8 mouse cellular contexts compared by ENCODE assay signal in genomic region chr14:54875844-54876538, GRCm38 (mm10). TPM values are rescaled to one million over a fixed set of nuclear protein-coding genes. Genes with fewer than 3 reads are reported as not detected.
A peak's percentile ranks its signal among the peaks of the same experiment; 100 is the strongest.
DNase-seq lines count a peak whose midpoint lies in the region; ATAC-seq and TF ChIP-seq lines count a peak whose summit lies in the region.

No protein-coding gene starts in this region.

- peaks cover 17% of the 10 kb centered on the region for H3K4me1 ChIP-seq in forebrain, embryonic 15.5 days
- H3K4me1 ChIP-seq in limb, embryonic 13.5 days = peaks cover 15% of the 10 kb centered on the region
- no peaks in the 10 kb centered on the region for H3K4me1 ChIP-seq in midbrain, postnatal 0 days (ENCODE audit: insufficient read depth, low read length)

- peak overlapping the region; percentile 84 for H3K4me2 ChIP-seq in forebrain, embryonic 15.5 days (replicated peaks)
- peak overlapping the region; percentile 97 for H3K4me2 ChIP-seq in limb, embryonic 13.5 days (replicated peaks)
- peak overlapping the region; percentile 68 for H3K4me2 ChIP-seq in midbrain, postnatal 0 days (ENCODE audit: low read depth, low read length, poor library complexity, severe bottlenecking)

- peak; percentile 67 for DNase-seq in layer of hippocampus, adult 9-11 months
- DNase-seq in layer of hippocampus, adult 8-10 months (ENCODE audit: low spot score in 2 of 2) = no peak
- peak; percentile 55 for DNase-seq in midbrain, postnatal 0 days (ENCODE audit: low spot score)
- no peak for DNase-seq in adrenal gland, postnatal 10 days
- DNase-seq in urinary bladder, adult 2 months (ENCODE audit: low spot score) = no peak

- peak overlapping the region; percentile 88 for H3K9ac ChIP-seq in forebrain, embryonic 15.5 days (replicated peaks)
- H3K9ac ChIP-seq in limb, embryonic 13.5 days = peak overlapping the region; percentile 71
- H3K9ac ChIP-seq in midbrain, postnatal 0 days (replicated peaks; ENCODE audit: low read length, poor library complexity, severe bottlenecking) = peak overlapping the region; percentile 89

- H3K36me3 ChIP-seq in forebrain, embryonic 15.5 days = no peaks in the 10 kb centered on the region
- no peaks in the 10 kb centered on the region for H3K36me3 ChIP-seq in limb, embryonic 13.5 days
- H3K36me3 ChIP-seq in midbrain, postnatal 0 days (ENCODE audit: insufficient read depth, low read length) = no peaks in the 10 kb centered on the region; the same call in 1 of the 2 replicates

- ATAC-seq in activated CD4-positive, CD25-positive, alpha-beta regulatory T cell, adult 4 months = peak; percentile 9
- peak; percentile 71 for ATAC-seq in forebrain, embryonic 15.5 days (replicated peaks)
- peak; percentile 20; the same call in 1 of the 2 replicates for ATAC-seq in limb, embryonic 13.5 days (ENCODE audit: low FRiP score, low read depth)
- peak; percentile 64 for ATAC-seq in midbrain, postnatal 0 days (ENCODE audit: low FRiP score)

- H3K9me3 ChIP-seq in forebrain, embryonic 15.5 days = no peaks in the 10 kb centered on the region
- no peaks in the 10 kb centered on the region for H3K9me3 ChIP-seq in limb, embryonic 13.5 days
- no peaks in the 10 kb centered on the region for H3K9me3 ChIP-seq in midbrain, postnatal 0 days (ENCODE audit: low read length)

- WGBS in forebrain, embryonic 15.5 days = 2% methylated on average over 36 of the region's 36 CpGs
- WGBS in limb, embryonic 13.5 days = 2% methylated on average over 36 of the region's 36 CpGs
- 2% methylated on average over 36 of the region's 36 CpGs for WGBS in midbrain, postnatal 0 days

- peak overlapping the region; percentile 80 for H3K4me3 ChIP-seq in forebrain, embryonic 15.5 days
- peak overlapping the region; percentile 61 for H3K4me3 ChIP-seq in limb, embryonic 13.5 days
- peak overlapping the region; percentile 81 for H3K4me3 ChIP-seq in midbrain, postnatal 0 days (ENCODE audit: low read depth, low read length)

- H3K27me3 ChIP-seq in forebrain, embryonic 15.5 days = no peaks in the 10 kb centered on the region
- peaks cover 32% of the 10 kb centered on the region for H3K27me3 ChIP-seq in limb, embryonic 13.5 days
- no peaks in the 10 kb centered on the region for H3K27me3 ChIP-seq in midbrain, postnatal 0 days (ENCODE audit: insufficient read depth, low read length)

- TF ChIP-seq CTCF in midbrain, postnatal 0 days (IDR thresholded peaks at IDR 0.05) = no peak; the same call in 1 of the 2 replicates

- H3K27ac ChIP-seq in forebrain, embryonic 15.5 days (replicated peaks) = peak overlapping the region; percentile 93
- 0 out of 2 replicates have a peak overlapping the region, but pooled peaks have one; percentile 22 for H3K27ac ChIP-seq in limb, embryonic 13.5 days
- H3K27ac ChIP-seq in midbrain, postnatal 0 days (ENCODE audit: low read depth, low read length) = peak overlapping the region; percentile 96

RNA-seq across cellular contexts. Expression of gene Ppp1r3e, which starts 1.4 kb away (rescaled TPM):
- 10 to 100 TPM; 18.2 to 23.0 (median 22.2) TPM for total RNA-seq in layer of hippocampus, adult 8-10 months (2022)
- polyA plus RNA-seq in activated CD4-positive, CD25-positive, alpha-beta regulatory T cell, adult 4 months (2017; shearing (Covaris generic)) = under 1 TPM in 1 of 2 experiments, not detected in 1; 0.93 TPM
- 1.7 and 2.3 TPM in 2 replicates for polyA plus RNA-seq in forebrain, embryonic 15.5 days (2015; fragmentation: Nextera tagmentation; extraction: Ambion mirVana)
- polyA plus RNA-seq in limb, embryonic 13.5 days (2015; fragmentation: Nextera tagmentation; extraction: Ambion mirVana) = 0.60 and 1.6 TPM in 2 replicates
- 27.1 and 37.2 TPM in 2 replicates for total RNA-seq in midbrain, postnatal 0 days (2014; rRNA removed)
- polyA plus RNA-seq in midbrain, postnatal 0 days (2015; fragmentation: Nextera tagmentation; extraction: Ambion mirVana) = 2.8 and 4.1 TPM in 2 replicates
- total RNA-seq in adrenal gland, postnatal 10 days (2021) = 10 to 100 TPM; 11.2 to 16.6 TPM
- 9.4 and 13.5 TPM in 2 replicates for polyA plus RNA-seq in urinary bladder, adult 2 months (2012; rRNA removed)

RNA-seq across cellular contexts. Expression of gene Homez, which starts 5.2 kb away (rescaled TPM):
- total RNA-seq in layer of hippocampus, adult 8-10 months (2022) = 10 to 100 TPM; 20.3 to 33.2 (median 26.2) TPM
- polyA plus RNA-seq in activated CD4-positive, CD25-positive, alpha-beta regulatory T cell, adult 4 months (2017; shearing (Covaris generic)) = 1 to 10 TPM; 5.1 to 8.0 TPM
- polyA plus RNA-seq in forebrain, embryonic 15.5 days (2015; fragmentation: Nextera tagmentation; extraction: Ambion mirVana) = 11.1 and 13.5 TPM in 2 replicates
- polyA plus RNA-seq in limb, embryonic 13.5 days (2015; fragmentation: Nextera tagmentation; extraction: Ambion mirVana) = 8.9 and 12.7 TPM in 2 replicates
- 6.9 and 9.4 TPM in 2 replicates for total RNA-seq in midbrain, postnatal 0 days (2014; rRNA removed)
- polyA plus RNA-seq in midbrain, postnatal 0 days (2015; fragmentation: Nextera tagmentation; extraction: Ambion mirVana) = 8.0 and 9.6 TPM in 2 replicates
- 10 to 100 TPM; 12.2 to 18.1 TPM for total RNA-seq in adrenal gland, postnatal 10 days (2021)
- 5.0 and 6.4 TPM in 2 replicates for polyA plus RNA-seq in urinary bladder, adult 2 months (2012; rRNA removed)

RNA-seq across cellular contexts. Expression of gene Bcl2l2, which starts 7.2 kb away (rescaled TPM):
- 100 to 1,000 TPM; 117 to 125 (median 121) TPM for total RNA-seq in layer of hippocampus, adult 8-10 months (2022)
- 1 to 10 TPM; 1.5 to 2.4 TPM for polyA plus RNA-seq in activated CD4-positive, CD25-positive, alpha-beta regulatory T cell, adult 4 months (2017; shearing (Covaris generic))
- polyA plus RNA-seq in forebrain, embryonic 15.5 days (2015; fragmentation: Nextera tagmentation; extraction: Ambion mirVana) = 3.5 and 3.6 TPM in 2 replicates
- 4.0 and 4.4 TPM in 2 replicates for polyA plus RNA-seq in limb, embryonic 13.5 days (2015; fragmentation: Nextera tagmentation; extraction: Ambion mirVana)
- 23.1 and 31.2 TPM in 2 replicates for total RNA-seq in midbrain, postnatal 0 days (2014; rRNA removed)
- polyA plus RNA-seq in midbrain, postnatal 0 days (2015; fragmentation: Nextera tagmentation; extraction: Ambion mirVana) = 2.9 and 3.7 TPM in 2 replicates
- total RNA-seq in adrenal gland, postnatal 10 days (2021) = 10 to 100 TPM; 39.3 to 44.2 TPM
- 63.7 and 76.7 TPM in 2 replicates for polyA plus RNA-seq in urinary bladder, adult 2 months (2012; rRNA removed)

RNA-seq across cellular contexts. Expression of gene Gm20521, which starts 7.2 kb away (rescaled TPM):
- 10 to 100 TPM in 1 of 4 experiments, not detected in 3; 25.6 TPM for total RNA-seq in layer of hippocampus, adult 8-10 months (2022)
- polyA plus RNA-seq in activated CD4-positive, CD25-positive, alpha-beta regulatory T cell, adult 4 months (2017; shearing (Covaris generic)) = not detected
- 0.14 and 0.15 TPM in 2 replicates for polyA plus RNA-seq in forebrain, embryonic 15.5 days (2015; fragmentation: Nextera tagmentation; extraction: Ambion mirVana)
- 0.13 and 0.42 TPM in 2 replicates for polyA plus RNA-seq in limb, embryonic 13.5 days (2015; fragmentation: Nextera tagmentation; extraction: Ambion mirVana)
- 0.82 TPM in 1 of 2 replicates, not detected in the other for total RNA-seq in midbrain, postnatal 0 days (2014; rRNA removed)
- 1.4 and 1.6 TPM in 2 replicates for polyA plus RNA-seq in midbrain, postnatal 0 days (2015; fragmentation: Nextera tagmentation; extraction: Ambion mirVana)
- total RNA-seq in adrenal gland, postnatal 10 days (2021) = 1 to 10 TPM; 1.2 to 7.1 TPM
- polyA plus RNA-seq in urinary bladder, adult 2 months (2012; rRNA removed) = 0.28 and 0.40 TPM in 2 replicates

RNA-seq across cellular contexts. Expression of gene Pabpn1, which starts 16.3 kb away (rescaled TPM):
- total RNA-seq in layer of hippocampus, adult 8-10 months (2022) = 100 to 1,000 TPM; 260 to 320 (median 270) TPM
- 10 to 100 TPM; 22.8 to 30.8 TPM for polyA plus RNA-seq in activated CD4-positive, CD25-positive, alpha-beta regulatory T cell, adult 4 months (2017; shearing (Covaris generic))
- polyA plus RNA-seq in forebrain, embryonic 15.5 days (2015; fragmentation: Nextera tagmentation; extraction: Ambion mirVana) = 163 and 164 TPM in 2 replicates
- 139 TPM in 2 replicates for polyA plus RNA-seq in limb, embryonic 13.5 days (2015; fragmentation: Nextera tagmentation; extraction: Ambion mirVana)
- 95.1 and 115 TPM in 2 replicates for total RNA-seq in midbrain, postnatal 0 days (2014; rRNA removed)
- 139 and 162 TPM in 2 replicates for polyA plus RNA-seq in midbrain, postnatal 0 days (2015; fragmentation: Nextera tagmentation; extraction: Ambion mirVana)
- total RNA-seq in adrenal gland, postnatal 10 days (2021) = 100 to 1,000 TPM; 159 to 198 TPM
- 278 and 430 TPM in 2 replicates for polyA plus RNA-seq in urinary bladder, adult 2 months (2012; rRNA removed)

Comparison
In these comparisons a context has a peak if more than half of its experiments do, and no peak if none do; other contexts are left out.
1. DNase-seq: peak in layer of hippocampus, adult 9-11 months (single experiment) and midbrain, postnatal 0 days (single experiment); none in layer of hippocampus, adult 8-10 months (0 of 2), adrenal gland, postnatal 10 days (single experiment) and urinary bladder, adult 2 months (single experiment).
2. ATAC-seq: peak in every context shown above with its lines; median percentile 71 in forebrain, embryonic 15.5 days; 64 in midbrain, postnatal 0 days; 20 in limb, embryonic 13.5 days; 9 in activated CD4-positive, CD25-positive, alpha-beta regulatory T cell, adult 4 months.
3. H3K27ac ChIP-seq: peak in every context shown above with its lines; median percentile 96 in midbrain, postnatal 0 days; 93 in forebrain, embryonic 15.5 days; 22 in limb, embryonic 13.5 days.
4. RNA of gene Bcl2l2, which starts 7.2 kb away (polyA plus RNA-seq): 63.7 to 76.7 TPM in urinary bladder, adult 2 months; 4.0 to 4.4 TPM in limb, embryonic 13.5 days, 2.9 to 3.7 TPM in midbrain, postnatal 0 days, 3.5 to 3.6 TPM in forebrain, embryonic 15.5 days and 1.5 to 2.4 TPM in activated CD4-positive, CD25-positive, alpha-beta regulatory T cell, adult 4 months; every median in the first group is over 10 times any median in the second.
5. Peak in every context shown above with its lines, with median percentiles within 50 percentile points of each other: H3K4me2 ChIP-seq, H3K4me3 ChIP-seq and H3K9ac ChIP-seq.